Mouse (Mus musculus): ENCODE measurements at regions not wholly inside any gene's neighbourhood (a gene's known extent, or its start where the extent isn't known, plus 50 kb on each side); places are given as distances from the start of the nearest gene placed in this dataset.

- TF ChIP-seq POLR2A (IDR thresholded peaks at IDR 0.05; ENCODE audit: low read depth, low read length) (no peak), CTCF (IDR thresholded peaks at IDR 0.05; ENCODE audit: extremely low read depth, insufficient read depth, insufficient read length, insufficient replicate concordance) (no peak)
Measured at GRCm38 (mm10) chr16:30127015-30127414, 62.8 kb downstream of the Hes1 start.
